Mouse (Mus musculus) midbrain, embryonic 16.5 days (tissue): ENCODE measurements around the gene Rnaseh2b. TPM values are rescaled to one million over a fixed set of nuclear protein-coding genes. Genes with fewer than 3 reads are reported as not detected.

Experiments used
- ATAC-seq: fragments of 200-750 bp; cut with Nextera tagmentation; 2 replicates; pipeline ENCODE4 v1.8.0; 2017; ENCODE audit warnings: moderate TSS enrichment
- H3K27ac ChIP-seq: fragments of 300-500 bp; sonication (generic); 2 replicates; pipeline ENCODE4 v1.5.1; 2014; ENCODE audit warnings: mild to moderate bottlenecking, low read length, mixed read lengths
- H3K27me3 ChIP-seq: fragments of 300-500 bp; sonication (generic); 2 replicates; pipeline ENCODE4 v1.6.1; 2014; ENCODE audit warnings: low read depth, low read length, mixed read lengths; ENCODE audit not compliant: control insufficient read depth, insufficient read depth
- H3K36me3 ChIP-seq: fragments of 300-500 bp; sonication (generic); 2 replicates; pipeline ENCODE4 v1.6.1; 2014; ENCODE audit warnings: mild to moderate bottlenecking, low read length, moderate library complexity, mixed read lengths; ENCODE audit not compliant: control insufficient read depth, insufficient read depth
- H3K4me1 ChIP-seq: fragments of 300-500 bp; sonication (generic); 2 replicates; pipeline ENCODE4 v1.6.1; 2014; ENCODE audit warnings: mild to moderate bottlenecking, low read length, mixed read lengths; ENCODE audit not compliant: control insufficient read depth, insufficient read depth
- H3K4me2 ChIP-seq: fragments of 300-500 bp; sonication (generic); 2 replicates; pipeline ENCODE4 v1.6.1; 2014; ENCODE audit warnings: mild to moderate bottlenecking, low read length, mixed read lengths
- H3K4me3 ChIP-seq: fragments of 300-500 bp; sonication (generic); 2 replicates; pipeline ENCODE4 v1.5.1; 2014; ENCODE audit warnings: low read depth, mild to moderate bottlenecking, low read length, moderate library complexity, mixed read lengths
- H3K9ac ChIP-seq: fragments of 300-500 bp; sonication (generic); 2 replicates; pipeline ENCODE4 v1.6.1; 2014; ENCODE audit warnings: low read depth, low read length, mixed read lengths
- H3K9me3 ChIP-seq: fragments of 300-500 bp; sonication (generic); replicated peaks from 2 replicates; pipeline ENCODE4 v1.6.1; 2014; ENCODE audit warnings: mild to moderate bottlenecking, low read length, mixed read lengths; ENCODE audit not compliant: control insufficient read depth, poor library complexity, severe bottlenecking
- WGBS: fragments of 180-500 bp; shearing (Covaris S2); extraction: QIAGEN DNeasy Blood & Tissue Kit; methylation state at CpG from one replicate; pipeline ENCODE4 v1.1.7; 2014; 5-methylcytosine and 5-hydroxymethylcytosine counted together
- polyA plus RNA-seq: library from polyadenylated mRNA; unstranded; fragments of >200 nt; fragmentation: Nextera tagmentation; extraction: Ambion mirVana; gene quantifications from 2 replicates; pipeline ENCODE4 v1.2.1, GENCODE M21; 2015

Rnaseh2b gene
- polyA plus RNA-seq, 1 experiment from 2014 or later = 32.0 TPM

GRCm38 (mm10) chr14:62383786-62384299 lies 91.5 kb downstream of the Rnaseh2b start:
- no peaks in the 10 kb centered on the region for H3K4me1 ChIP-seq
- WGBS = 95% methylated on average over 3 of the region's 3 CpGs
- H3K4me2 ChIP-seq = no peak overlapping the region
- no peak overlapping the region for H3K9ac ChIP-seq
- H3K27me3 ChIP-seq = no peaks in the 10 kb centered on the region
- no peaks in the 10 kb centered on the region for H3K36me3 ChIP-seq
- H3K27ac ChIP-seq = no peak overlapping the region
- ATAC-seq = no peak
- no peaks in the 10 kb centered on the region for H3K9me3 ChIP-seq
- no peak overlapping the region for H3K4me3 ChIP-seq

GRCm38 (mm10) chr14:62389064-62389728 lies 96.8 kb downstream of the Rnaseh2b start:
- peak overlapping the region; percentile 9; the same call in 1 of the 2 replicates for H3K27ac ChIP-seq
- no peak overlapping the region for H3K9ac ChIP-seq
- peak; percentile 84 for ATAC-seq
- no peaks in the 10 kb centered on the region for H3K36me3 ChIP-seq
- no peaks in the 10 kb centered on the region for H3K9me3 ChIP-seq
- H3K4me1 ChIP-seq = peaks cover 6% of the 10 kb centered on the region
- no peak overlapping the region for H3K4me3 ChIP-seq
- no peaks in the 10 kb centered on the region for H3K27me3 ChIP-seq
- WGBS = 22% methylated on average over 6 of the region's 6 CpGs
- peak overlapping the region; percentile 24 for H3K4me2 ChIP-seq

GRCm38 (mm10) chr14:62389729-62390536 lies 97.5 kb downstream of the Rnaseh2b start:
- H3K4me2 ChIP-seq = peak overlapping the region; percentile 24
- WGBS = 62% methylated on average over 9 of the region's 9 CpGs
- H3K27ac ChIP-seq = no peak overlapping the region; the same call in 1 of the 2 replicates

GRCm38 (mm10) chr14:62392754-62393153 lies 100.4 kb downstream of the Rnaseh2b start:
- Histone ChIP-seq H3K27ac (no peak overlapping the region), H3K4me3 (no peak overlapping the region), H3K9ac (no peak overlapping the region), H3K9me3 (no peaks in the 10 kb centered on the region), H3K4me2 (no peak overlapping the region), H3K27me3 (no peaks in the 10 kb centered on the region), H3K36me3 (no peaks in the 10 kb centered on the region), H3K4me1 (peaks cover 6% of the 10 kb centered on the region)
- no peak for ATAC-seq
- WGBS = 63% methylated on average over 4 of the region's 4 CpGs

More at GRCm38 (mm10) chr14:62389729-62390536, 97.5 kb downstream of the Rnaseh2b start:
- Histone ChIP-seq H3K27me3 (no peaks in the 10 kb centered on the region), H3K9ac (no peak overlapping the region), H3K4me3 (no peak overlapping the region), H3K4me1 (peaks cover 6% of the 10 kb centered on the region), H3K36me3 (no peaks in the 10 kb centered on the region), H3K9me3 (no peaks in the 10 kb centered on the region)
- ATAC-seq = peak; percentile 48

GRCm38 (mm10) chr14:62395346-62395745 lies 103.0 kb downstream of the Rnaseh2b start:
- ATAC-seq = no peak
- Histone ChIP-seq H3K27me3 (no peaks in the 10 kb centered on the region), H3K9ac (no peak overlapping the region), H3K4me1 (no peaks in the 10 kb centered on the region), H3K4me3 (no peak overlapping the region), H3K36me3 (no peaks in the 10 kb centered on the region), H3K27ac (no peak overlapping the region), H3K4me2 (no peak overlapping the region), H3K9me3 (no peaks in the 10 kb centered on the region)
- 93% methylated on average over 2 of the region's 2 CpGs for WGBS

GRCm38 (mm10) chr14:62416007-62416741 lies 123.8 kb downstream of the Rnaseh2b start:
- no peaks in the 10 kb centered on the region for H3K9me3 ChIP-seq
- no peak overlapping the region for H3K4me2 ChIP-seq
- H3K27ac ChIP-seq = peak overlapping the region; percentile 70
- no peak overlapping the region for H3K4me3 ChIP-seq
- peak; percentile 92 for ATAC-seq
- no peaks in the 10 kb centered on the region for H3K27me3 ChIP-seq
- H3K4me1 ChIP-seq = peaks cover 6% of the 10 kb centered on the region; the same call in 1 of the 2 replicates
- no peaks in the 10 kb centered on the region for H3K36me3 ChIP-seq
- WGBS = 24% methylated on average over 7 of the region's 7 CpGs
- no peak overlapping the region for H3K9ac ChIP-seq

- 38% methylated on average over 1 of the region's 1 CpGs for WGBS
- Histone ChIP-seq H3K4me2 (no peak overlapping the region), H3K9ac (no peak overlapping the region), H3K27ac (peak overlapping the region; percentile 70), H3K27me3 (no peaks in the 10 kb centered on the region), H3K4me3 (no peak overlapping the region), H3K36me3 (no peaks in the 10 kb centered on the region), H3K4me1 (peaks cover 6% of the 10 kb centered on the region; the same call in 1 of the 2 replicates), H3K9me3 (no peaks in the 10 kb centered on the region)
- ATAC-seq = peak; percentile 87
Observed at GRCm38 (mm10) chr14:62416742-62417134, 124.3 kb downstream of the Rnaseh2b start.

GRCm38 (mm10) chr14:62417501-62417900 lies 125.1 kb downstream of the Rnaseh2b start:
- no peaks in the 10 kb centered on the region for H3K27me3 ChIP-seq
- no peaks in the 10 kb centered on the region for H3K36me3 ChIP-seq
- no peak overlapping the region for H3K4me3 ChIP-seq
- H3K9me3 ChIP-seq = no peaks in the 10 kb centered on the region
- no peak overlapping the region for H3K4me2 ChIP-seq
- peak overlapping the region; percentile 67 for H3K27ac ChIP-seq
- peaks cover 6% of the 10 kb centered on the region; the same call in 1 of the 2 replicates for H3K4me1 ChIP-seq
- 90% methylated on average over 3 of the region's 3 CpGs for WGBS
- H3K9ac ChIP-seq = no peak overlapping the region
- ATAC-seq = no peak
